Mouse (Mus musculus) v-Abl transformed pro-B cells (cell line): ENCODE measurements at regions not wholly inside any gene's neighbourhood (a gene's known extent, or its start where the extent isn't known, plus 50 kb on each side); places are given as distances from the start of the nearest gene placed in this dataset.

ENCODE experiments used
- in situ Hi-C, 2 experiments: fragments of 400-800 bp; cut with MboI; formaldehyde crosslinking; loops; one replicate each; pipeline ENCODE4 v1.15.1; 2025; ENCODE audit not compliant: unreplicated experiment in 2 of 2

DNA sequence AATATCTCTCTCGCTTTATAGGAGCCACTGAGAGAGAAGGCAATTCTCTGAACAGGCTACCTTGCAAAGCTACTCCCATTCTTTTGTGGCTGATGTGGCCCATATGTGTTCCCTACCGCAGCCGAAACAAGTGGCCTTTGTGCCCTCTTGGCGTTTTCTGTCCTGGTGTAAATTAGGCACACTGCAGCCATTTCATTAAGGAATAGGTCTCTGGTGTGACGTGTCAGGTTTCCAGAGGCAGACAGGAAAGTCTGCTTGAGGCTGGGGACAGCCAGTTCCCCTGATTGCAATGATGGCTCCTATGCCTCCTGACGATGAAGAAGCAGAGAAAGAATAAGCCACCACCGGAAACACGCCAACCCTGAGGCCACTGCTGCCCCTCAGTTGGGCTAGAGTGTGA, 59.3 kb upstream of the Bcor start:
- in situ Hi-C loops = no loop called here

DNA sequence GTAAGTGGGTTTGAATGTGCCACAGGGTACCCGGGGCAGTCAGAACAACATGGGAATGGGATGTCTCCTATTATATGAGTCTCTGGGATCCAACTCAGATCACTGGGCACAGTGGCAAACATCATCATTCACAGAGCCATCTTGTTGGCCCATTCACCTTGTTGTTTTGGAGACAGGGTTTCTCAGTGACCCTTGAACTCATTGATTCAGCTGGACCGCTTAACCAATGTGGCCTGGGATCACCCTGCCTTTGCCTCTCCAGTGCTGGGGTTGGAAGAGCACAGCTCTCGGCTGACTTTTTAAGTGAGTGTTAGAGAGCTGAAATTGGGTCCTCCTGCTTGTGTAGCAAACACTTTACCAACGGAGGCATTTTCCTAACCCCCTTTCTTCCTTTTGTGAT, 64.2 kb upstream of the Bcor start:
- in situ Hi-C loops = no loop called here

GRCm38 (mm10) chrX:12225116-12225891, 65.1 kb upstream of the Bcor start:
- in situ Hi-C loops = no loop called here

GRCm38 (mm10) chrX:12225892-12226206, 65.7 kb upstream of the Bcor start:
- in situ Hi-C loops = no loop called here

DNA sequence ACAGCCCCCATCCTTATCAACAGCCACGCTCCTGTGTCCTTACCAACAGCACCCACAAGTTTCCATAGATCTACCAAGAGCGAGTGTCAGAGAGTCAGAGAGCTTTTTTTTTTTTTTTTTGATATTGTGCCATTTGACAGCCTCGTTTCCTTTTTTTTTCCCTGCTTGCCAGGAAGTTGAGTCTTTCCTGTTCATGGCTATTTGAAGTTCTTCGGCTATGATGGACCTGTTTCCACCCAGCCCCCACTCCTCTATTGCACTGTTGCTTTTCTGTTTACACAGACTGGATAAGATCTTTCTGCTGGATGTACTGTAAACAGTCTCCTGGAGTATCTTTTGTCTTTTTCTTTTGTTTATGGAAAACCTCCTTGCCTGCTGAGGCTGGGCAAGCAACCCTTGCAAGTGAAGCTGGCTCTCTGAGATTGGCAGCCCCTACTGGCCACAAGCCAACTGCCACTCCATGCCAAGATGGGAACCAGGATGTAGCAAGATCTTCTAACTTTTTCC, 80.4 kb upstream of the Bcor start:
- in situ Hi-C loops = loop anchor here in 1 of 2 experiments (10.0 kb wide), 2 partner anchors 86 to 156 kb away; no protein-coding TSS in a partner anchor

DNA sequence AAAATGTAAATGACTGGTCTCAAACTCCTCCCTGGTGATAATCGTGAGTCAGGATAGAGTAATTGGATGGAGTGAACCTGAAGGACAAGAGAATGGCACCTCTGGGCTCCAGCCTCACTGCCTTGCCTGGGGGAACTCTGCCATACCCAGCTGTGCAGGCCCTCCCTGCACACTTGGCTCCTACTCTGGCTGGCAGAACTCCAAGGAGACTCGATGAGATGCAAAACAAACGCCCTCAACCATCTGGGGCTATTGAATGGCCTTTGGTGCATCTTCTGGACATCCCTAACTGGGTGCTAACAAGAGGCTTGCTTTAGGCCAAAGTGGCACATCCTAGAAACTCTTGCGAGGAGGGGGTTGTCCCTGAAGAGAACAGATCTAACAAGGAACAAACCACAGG, 81.6 kb upstream of the Bcor start:
- in situ Hi-C loops = loop anchor here in 1 of 2 experiments (10.0 kb wide), 2 partner anchors 87 to 157 kb away; no protein-coding TSS in a partner anchor

DNA sequence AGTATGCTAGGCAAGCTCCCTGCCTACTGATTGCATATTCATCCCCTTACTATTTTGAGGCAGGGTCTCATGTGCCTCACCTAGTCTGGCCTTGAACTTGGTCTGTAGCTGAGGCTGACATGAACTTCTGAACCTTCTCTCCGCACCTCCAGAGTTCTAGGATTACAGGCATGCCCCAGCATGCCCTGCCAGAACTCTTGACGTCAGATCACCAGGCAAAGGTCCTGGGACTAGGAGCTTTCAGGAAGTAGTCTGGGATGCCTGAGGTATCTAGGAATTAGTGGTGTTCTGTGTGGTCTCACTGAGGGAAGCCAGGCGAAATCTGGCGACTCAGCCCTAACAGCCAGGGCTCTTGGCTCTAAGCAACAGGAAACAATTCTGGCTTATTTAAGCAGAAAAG, 88.9 kb upstream of the Bcor start:
- in situ Hi-C loops = loop anchor here in 1 of 2 experiments (5.0 to 10.0 kb wide), 3 partner anchors 94 to 617 kb away; no protein-coding TSS in a partner anchor

DNA sequence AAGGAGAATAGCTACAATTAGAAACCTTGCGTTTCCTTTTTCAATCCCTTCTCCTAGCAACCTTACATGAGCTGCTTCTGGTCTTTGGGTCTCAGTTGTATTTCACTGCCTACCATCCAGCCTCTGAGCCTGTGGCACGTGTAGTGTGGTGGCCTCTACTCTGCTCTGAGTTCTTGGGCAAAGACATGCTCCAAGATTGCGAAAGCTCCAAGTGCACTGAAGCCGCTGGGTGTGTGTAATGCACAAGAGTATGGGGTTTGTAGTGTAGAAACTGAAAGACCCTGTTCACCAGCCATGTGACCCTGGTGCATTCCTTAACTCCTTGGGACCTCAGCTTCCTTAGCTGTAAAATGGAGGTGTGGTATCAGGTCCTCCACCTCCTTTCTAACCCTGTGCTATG, 89.8 kb upstream of the Bcor start:
- in situ Hi-C loops = loop anchor here (5.0 to 25.0 kb wide), 4 partner anchors 95 to 618 kb away; no protein-coding TSS in a partner anchor

DNA sequence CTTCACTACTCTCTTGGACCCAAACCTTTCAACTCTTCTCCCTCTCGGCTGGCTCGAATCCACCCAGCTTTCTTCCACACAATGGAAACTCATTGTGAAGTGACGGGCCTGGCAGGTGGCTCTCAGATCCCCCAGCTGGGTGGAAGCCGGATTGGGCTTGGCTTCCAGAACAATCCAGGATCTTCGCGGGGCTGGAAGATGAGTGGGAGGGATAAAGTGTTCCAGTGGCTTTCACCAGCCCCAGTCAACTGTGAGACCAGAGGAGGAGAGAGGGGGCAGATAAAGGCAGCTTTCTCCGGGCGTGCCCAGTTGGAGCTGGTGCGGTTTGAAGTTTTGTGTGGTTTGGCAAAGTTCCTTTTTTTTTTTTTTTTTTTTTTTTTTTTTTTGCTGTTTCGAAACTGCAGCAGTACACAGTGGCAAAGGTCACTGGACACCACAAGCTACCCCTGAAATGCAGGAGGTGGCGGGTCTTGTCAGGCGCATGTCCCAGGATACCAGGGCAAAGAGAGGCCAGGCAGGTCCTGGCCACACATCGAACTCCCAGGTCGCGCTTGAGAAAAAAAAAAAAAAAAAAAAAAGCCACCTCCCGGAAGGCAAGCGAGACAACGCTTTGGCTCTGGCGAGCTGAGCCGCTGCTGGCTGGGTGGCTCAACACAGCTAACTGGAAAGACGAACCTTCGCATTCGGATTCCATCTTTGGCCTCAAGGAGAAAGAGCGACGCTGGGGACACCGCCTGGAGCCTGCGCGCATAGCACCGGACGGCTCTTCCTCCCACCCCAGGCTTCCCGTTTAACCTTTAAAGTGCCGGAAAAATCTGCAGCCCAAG, 91.9 kb upstream of the Bcor start:
- in situ Hi-C loops = loop anchor here in 1 of 2 experiments (25.0 kb wide), 1 partner anchor 615 kb away; no protein-coding TSS in a partner anchor

DNA sequence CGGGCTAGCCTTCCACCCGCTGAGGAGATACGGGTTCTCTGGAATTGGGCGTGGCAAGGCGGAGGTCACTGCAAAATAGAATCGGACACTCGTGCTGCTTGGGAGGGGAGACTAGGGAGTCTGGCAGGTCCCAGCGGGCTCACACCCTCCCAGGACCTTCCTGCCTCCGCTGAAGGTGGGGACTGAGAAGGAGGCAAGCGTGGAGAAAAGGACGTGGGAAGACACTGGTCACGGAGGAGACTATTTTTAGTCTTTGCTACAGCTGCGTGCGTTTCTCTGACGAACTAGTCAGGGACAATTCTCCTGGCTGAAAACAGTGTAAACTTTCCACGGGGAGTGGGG, 92.5 kb upstream of the Bcor start:
- in situ Hi-C loops = loop anchor here in 1 of 2 experiments (25.0 kb wide), 1 partner anchor 615 kb away; no protein-coding TSS in a partner anchor

GRCm38 (mm10) chrX:12256758-12257157, 96.6 kb upstream of the Bcor start:
- in situ Hi-C loops = loop anchor here in 1 of 2 experiments (25.0 kb wide), 1 partner anchor 619 kb away; no protein-coding TSS in a partner anchor

GRCm38 (mm10) chrX:12263834-12264233, 103.7 kb upstream of the Bcor start:
- in situ Hi-C loops = loop anchor here in 1 of 2 experiments (25.0 kb wide), 1 partner anchor 627 kb away; no protein-coding TSS in a partner anchor

- in situ Hi-C loops = no loop called here
Observed at GRCm38 (mm10) chrX:12284741-12285140, 124.6 kb upstream of the Bcor start.

- in situ Hi-C loops = no loop called here
Observed at GRCm38 (mm10) chrX:12285141-12285540, 125.0 kb upstream of the Bcor start.

- in situ Hi-C loops = no loop called here
Observed at GRCm38 (mm10) chrX:12285976-12286909, 126.1 kb upstream of the Bcor start.

DNA sequence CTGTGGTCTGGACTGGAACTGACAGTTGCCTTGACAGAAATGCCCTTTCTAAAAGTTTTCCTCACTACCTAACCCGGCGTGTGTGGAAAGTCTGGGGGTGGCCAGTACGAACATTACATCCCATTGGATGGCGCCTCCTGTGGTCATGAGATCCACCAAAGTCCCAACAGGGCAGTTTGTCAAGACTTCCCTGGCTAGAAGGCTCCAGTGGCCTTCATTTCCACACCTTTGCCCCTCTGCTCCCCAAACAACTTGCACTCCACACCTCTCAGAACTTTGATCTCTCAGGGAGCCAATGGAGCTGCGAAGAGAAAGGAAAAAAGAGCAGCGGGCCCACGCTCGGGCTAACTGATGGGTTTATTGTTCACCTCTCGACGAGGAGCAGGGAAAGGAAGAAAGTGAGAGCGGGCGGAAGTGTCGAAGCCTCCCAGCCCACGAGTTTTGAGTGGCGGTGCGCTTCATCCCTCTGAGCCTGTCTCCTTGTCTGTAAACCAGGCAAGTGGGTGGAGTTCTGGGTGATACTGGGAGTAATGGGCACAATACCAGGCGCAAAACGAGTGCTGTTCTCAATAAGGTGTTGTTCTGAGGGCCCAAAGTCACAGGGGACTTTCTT, 126.9 kb upstream of the Bcor start:
- in situ Hi-C loops = no loop called here

GRCm38 (mm10) chrX:12287656-12288561, 127.8 kb upstream of the Bcor start:
- in situ Hi-C loops = no loop called here

DNA sequence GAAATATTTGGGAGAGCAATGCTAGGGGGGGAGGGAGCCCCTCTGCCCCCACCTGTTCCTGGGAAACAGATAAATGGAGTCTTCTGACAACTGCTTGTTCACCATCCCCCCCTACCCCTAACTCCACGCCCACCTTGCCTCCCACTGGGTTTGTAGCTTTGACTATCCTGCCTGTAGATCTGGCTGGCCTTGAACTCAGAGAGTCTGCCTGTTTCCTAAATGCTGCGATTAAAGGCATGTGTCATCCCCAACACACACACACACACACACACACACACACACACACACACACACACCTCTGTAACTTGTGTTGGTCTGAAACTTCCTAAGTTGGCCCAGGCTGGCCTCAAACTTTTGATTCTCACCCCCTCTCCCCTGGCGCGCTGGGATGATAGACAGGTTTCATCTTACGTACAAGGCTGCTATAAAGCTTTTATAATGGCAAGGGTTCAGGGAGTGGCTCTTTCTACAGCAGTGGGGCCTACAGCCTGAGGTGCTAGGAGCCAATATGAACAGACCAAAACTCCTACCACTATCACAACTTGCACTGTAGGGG, 128.5 kb upstream of the Bcor start:
- in situ Hi-C loops = no loop called here
